Mouse (Mus musculus) liver, embryonic 11.5 days (tissue): Measurements from ENCODE around the gene Dnm1. TPM values are rescaled to one million over a fixed set of nuclear protein-coding genes. Genes with fewer than 3 reads are reported as not detected.

ENCODE experiments used
- ATAC-seq: fragments of 200-750 bp; cut with Nextera tagmentation; replicated peaks from 2 replicates; pipeline ENCODE4 v1.8.0; 2017; ENCODE audit warnings: moderate number of reproducible peaks, mild to moderate bottlenecking, moderate TSS enrichment, moderate library complexity; ENCODE audit not compliant: low FRiP score
- DNase-seq: peaks from one replicate; pipeline ENCODE4 v3.0.0-alpha.2; 2017; ENCODE audit warnings: low spot score
- H3K27ac ChIP-seq: fragments of 300-500 bp; sonication (generic); 2 replicates; pipeline ENCODE4 v1.5.1; 2014; ENCODE audit warnings: mild to moderate bottlenecking, low read depth, low read length, control low read depth
- H3K27me3 ChIP-seq: fragments of 300-500 bp; sonication (generic); replicated peaks from 2 replicates; pipeline ENCODE4 v1.6.1; 2014; ENCODE audit warnings: low read length, mixed read lengths; ENCODE audit not compliant: control insufficient read depth, insufficient read depth
- H3K36me3 ChIP-seq: fragments of 300-500 bp; sonication (generic); 2 replicates; pipeline ENCODE4 v1.6.1; 2014; ENCODE audit warnings: mild to moderate bottlenecking, low read length, moderate library complexity, mixed read lengths; ENCODE audit not compliant: control insufficient read depth, insufficient read depth
- H3K4me1 ChIP-seq: fragments of 300-500 bp; sonication (generic); replicated peaks from 2 replicates; pipeline ENCODE4 v1.6.1; 2014; ENCODE audit warnings: low read length, mixed read lengths; ENCODE audit not compliant: control insufficient read depth, insufficient read depth
- H3K4me2 ChIP-seq: fragments of 300-500 bp; sonication (generic); 2 replicates; pipeline ENCODE4 v1.6.1; 2014; ENCODE audit warnings: mild to moderate bottlenecking, control low read depth, moderate library complexity
- H3K4me3 ChIP-seq: fragments of 300-500 bp; sonication (generic); 2 replicates; pipeline ENCODE4 v1.5.1; 2014; ENCODE audit warnings: low read depth, low read length, control low read depth
- H3K9ac ChIP-seq: fragments of 300-500 bp; sonication (generic); 2 replicates; pipeline ENCODE4 v1.6.1; 2014; ENCODE audit warnings: low read depth, low read length, control low read depth
- H3K9me3 ChIP-seq: fragments of 300-500 bp; sonication (generic); 2 replicates; pipeline ENCODE4 v1.6.1; 2016; ENCODE audit warnings: low read length, inconsistent platforms, mixed read lengths; ENCODE audit not compliant: control insufficient read depth
- WGBS: fragments of 180-500 bp; shearing (Covaris S2); extraction: QIAGEN DNeasy Blood & Tissue Kit; methylation state at CpG from one replicate; pipeline ENCODE4 v1.1.7; 2014; 5-methylcytosine and 5-hydroxymethylcytosine counted together
- polyA plus RNA-seq: library from polyadenylated mRNA; unstranded; fragments of >200 nt; fragmentation: Nextera tagmentation; extraction: Ambion mirVana; gene quantifications from 2 replicates; pipeline ENCODE4 v1.2.1, GENCODE M21; 2014

The Dnm1 gene
- 9.3 and 10.0 TPM in 2 replicates for polyA plus RNA-seq

GRCm38 (mm10) chr2:32353007-32353542, at the start of gene Dnm1:
Gene Dnm1, minus strand, starts transcription at chr2:32353338.
- H3K4me3 ChIP-seq, result peak within 1 kb of the TSS; percentile 63
- peak within 1 kb of the TSS; percentile 67 for H3K9ac ChIP-seq
- ATAC-seq, result peak; percentile 79
- no peak within 1 kb of the TSS for H3K27ac ChIP-seq
- under 1% methylated on average over 63 of the region's 63 CpGs for WGBS
- no peaks in the 10 kb centered on the region for H3K9me3 ChIP-seq
- H3K27me3 ChIP-seq, result peaks cover 38% of the 10 kb centered on the region
- H3K4me1 ChIP-seq, result peaks cover 17% of the 10 kb centered on the region
- peak within 1 kb of the TSS; percentile 98 for H3K4me2 ChIP-seq
- DNase-seq, result peak; percentile 91
- no peaks in the 10 kb centered on the region for H3K36me3 ChIP-seq

- no peaks in the 10 kb centered on the region; the same call in 1 of the 2 replicates for H3K36me3 ChIP-seq
- 1% methylated on average over 15 of the region's 15 CpGs for WGBS
- no peaks in the 10 kb centered on the region for H3K27me3 ChIP-seq
- H3K4me3 ChIP-seq, result peak overlapping the region; percentile 95
- H3K27ac ChIP-seq, result no peak overlapping the region
- ATAC-seq (no peak), DNase-seq (no peak)
- H3K4me2 ChIP-seq, result peak overlapping the region; percentile 77
- peaks cover 18% of the 10 kb centered on the region for H3K4me1 ChIP-seq
- no peaks in the 10 kb centered on the region for H3K9me3 ChIP-seq
- H3K9ac ChIP-seq, result peak overlapping the region; percentile 87
Measured at GRCm38 (mm10) chr2:32396695-32397094, 43.6 kb upstream of the Dnm1 start.

- under 1% methylated on average over 59 of the region's 59 CpGs for WGBS
- peak; percentile 85 for DNase-seq
- Histone ChIP-seq H3K9me3 (no peaks in the 10 kb centered on the region), H3K4me2 (peak overlapping the region; percentile 77), H3K4me1 (peaks cover 18% of the 10 kb centered on the region), H3K9ac (peak overlapping the region; percentile 87), H3K4me3 (peak overlapping the region; percentile 95), H3K36me3 (no peaks in the 10 kb centered on the region; the same call in 1 of the 2 replicates), H3K27ac (peak overlapping the region; percentile 89), H3K27me3 (no peaks in the 10 kb centered on the region)
- peak; percentile 91 for ATAC-seq
Measured at GRCm38 (mm10) chr2:32395946-32396621, 42.9 kb upstream of the Dnm1 start.

- ATAC-seq (peak; percentile 87), DNase-seq (peak; percentile 89)
- Histone ChIP-seq H3K27ac (peak within 1 kb of the TSS; percentile 89), H3K4me1 (peaks cover 18% of the 10 kb centered on the region), H3K4me3 (peak within 1 kb of the TSS; percentile 95), H3K4me2 (peak within 1 kb of the TSS; percentile 77), H3K36me3 (no peaks in the 10 kb centered on the region; the same call in 1 of the 2 replicates), H3K9ac (peak within 1 kb of the TSS; percentile 87), H3K27me3 (no peaks in the 10 kb centered on the region), H3K9me3 (no peaks in the 10 kb centered on the region)
- under 1% methylated on average over 31 of the region's 31 CpGs for WGBS
Measured at GRCm38 (mm10) chr2:32395484-32395945, 42.4 kb upstream of the Dnm1 start, which contains the start of gene Ptges2. Gene Ptges2, plus strand, starts transcription at chr2:32395896.

GRCm38 (mm10) chr2:32394973-32395372, 41.8 kb upstream of the Dnm1 start:
- Histone ChIP-seq H3K27ac (peak overlapping the region; percentile 89), H3K9ac (peak overlapping the region; percentile 87), H3K27me3 (no peaks in the 10 kb centered on the region), H3K9me3 (no peaks in the 10 kb centered on the region), H3K36me3 (no peaks in the 10 kb centered on the region; the same call in 1 of the 2 replicates), H3K4me3 (peak overlapping the region; percentile 95), H3K4me2 (peak overlapping the region; percentile 77), H3K4me1 (peaks cover 16% of the 10 kb centered on the region)
- 4% methylated on average over 8 of the region's 8 CpGs for WGBS
- ATAC-seq, result peak; percentile 43
- DNase-seq, result no peak

- H3K9ac ChIP-seq, result no peak overlapping the region
- no peaks in the 10 kb centered on the region for H3K9me3 ChIP-seq
- DNase-seq (no peak), ATAC-seq (no peak)
- H3K4me2 ChIP-seq, result no peak overlapping the region
- H3K4me3 ChIP-seq, result no peak overlapping the region
- H3K27me3 ChIP-seq, result no peaks in the 10 kb centered on the region
- WGBS, result 81% methylated on average over 5 of the region's 5 CpGs
- H3K27ac ChIP-seq, result no peak overlapping the region
- H3K36me3 ChIP-seq, result no peaks in the 10 kb centered on the region
- peaks cover 10% of the 10 kb centered on the region for H3K4me1 ChIP-seq
Measured at GRCm38 (mm10) chr2:32392063-32392462, 38.9 kb upstream of the Dnm1 start.

GRCm38 (mm10) chr2:32390871-32391270, 37.7 kb upstream of the Dnm1 start:
- no peak overlapping the region for H3K4me3 ChIP-seq
- WGBS, result 69% methylated on average over 8 of the region's 8 CpGs
- no peaks in the 10 kb centered on the region for H3K9me3 ChIP-seq
- no peak overlapping the region for H3K9ac ChIP-seq
- DNase-seq (no peak), ATAC-seq (no peak)
- H3K27ac ChIP-seq, result no peak overlapping the region
- no peaks in the 10 kb centered on the region for H3K27me3 ChIP-seq
- peaks cover 4% of the 10 kb centered on the region for H3K4me1 ChIP-seq
- no peak overlapping the region; the same call in 1 of the 2 replicates for H3K4me2 ChIP-seq
- no peaks in the 10 kb centered on the region for H3K36me3 ChIP-seq

GRCm38 (mm10) chr2:32389157-32389556, 36.0 kb upstream of the Dnm1 start:
- no peak overlapping the region for H3K27ac ChIP-seq
- WGBS, result 56% methylated on average over 2 of the region's 2 CpGs
- H3K27me3 ChIP-seq, result no peaks in the 10 kb centered on the region

More at GRCm38 (mm10) chr2:32389157-32389556, 36.0 kb upstream of the Dnm1 start:
- Histone ChIP-seq H3K4me2 (no peak overlapping the region), H3K4me3 (no peak overlapping the region), H3K4me1 (no peaks in the 10 kb centered on the region), H3K36me3 (no peaks in the 10 kb centered on the region), H3K9me3 (no peaks in the 10 kb centered on the region), H3K9ac (no peak overlapping the region)
- no peak for ATAC-seq
- DNase-seq, result no peak
